Mouse (Mus musculus) MEL (cell line): ENCODE measurements around the gene Atp13a4. TPM values are rescaled to one million over a fixed set of nuclear protein-coding genes. Genes with fewer than 3 reads are reported as not detected.

Source experiments
- DNase-seq: peaks from one replicate; pipeline ENCODE4 v3.0.0; 2011; ENCODE audit warnings: low read depth, low spot score
- H3K27ac ChIP-seq: 2 replicates; pipeline ENCODE4 v1.5.1; 2012; ENCODE audit warnings: low read depth, mild to moderate bottlenecking, control low read depth, low read length, moderate library complexity; ENCODE audit not compliant: control insufficient read depth
- H3K27me3 ChIP-seq, 2 experiments: fragments of 150-350 bp in 1 of 2; sonication (generic) in 1 of 2; 2 replicates each; pipeline ENCODE4 v1.6.1; 2012; ENCODE audit warnings: low read length in 2 of 2, mild to moderate bottlenecking in 2 of 2, improper control_type of control experiment in 1 of 2, moderate library complexity in 1 of 2; ENCODE audit not compliant: insufficient read depth in 2 of 2, control insufficient read depth in 1 of 2
- H3K36me3 ChIP-seq, 2 experiments: 2 replicates each; pipeline ENCODE4 v1.6.1; 2012 to 2014; ENCODE audit warnings: low read length in 2 of 2, improper control_type of control experiment in 1 of 2, inconsistent platforms in 1 of 2, mild to moderate bottlenecking in 1 of 2; ENCODE audit not compliant: insufficient read depth in 2 of 2, control insufficient read depth in 1 of 2
- H3K4me1 ChIP-seq, 2 experiments: fragments of 150-350 bp in 1 of 2; sonication (generic) in 1 of 2; 2 replicates each; pipeline ENCODE4 v1.6.1; 2012; ENCODE audit warnings: low read length in 2 of 2, improper control_type of control experiment in 1 of 2, mild to moderate bottlenecking in 1 of 2; ENCODE audit not compliant: insufficient read depth in 2 of 2, control insufficient read depth in 1 of 2
- H3K4me3 ChIP-seq, 2 experiments: fragments of 150-350 bp in 1 of 2; sonication (generic) in 1 of 2; 2 replicates each; pipeline ENCODE4 v1.5.1; 2012; ENCODE audit warnings: low read depth in 2 of 2, low read length in 2 of 2, mild to moderate bottlenecking in 2 of 2, moderate library complexity in 2 of 2, control low read depth in 1 of 2, improper control_type of control experiment in 1 of 2; ENCODE audit not compliant: control insufficient read depth in 1 of 2, insufficient read depth in 1 of 2
- H3K79me2 ChIP-seq: 2 replicates; pipeline ENCODE4 v1.6.1; 2012; ENCODE audit warnings: mild to moderate bottlenecking, low read length, moderate library complexity; ENCODE audit not compliant: control insufficient read depth, poor library complexity, insufficient read depth
- H3K9ac ChIP-seq: 2 replicates; pipeline ENCODE4 v1.6.1; 2012; ENCODE audit warnings: low read depth, mild to moderate bottlenecking, control low read depth, low read length, moderate library complexity; ENCODE audit not compliant: control insufficient read depth, poor library complexity, severe bottlenecking
- H3K9me3 ChIP-seq: fragments of 150-350 bp; sonication (generic); replicated peaks from 2 replicates; pipeline ENCODE4 v1.6.1; 2012; ENCODE audit warnings: mild to moderate bottlenecking, low read length, improper control_type of control experiment, moderate library complexity; ENCODE audit not compliant: insufficient read depth
- CHD2 ChIP-seq: IDR thresholded peaks from 2 replicates; pipeline ENCODE4 v1.6.1; 2011; ENCODE audit warnings: low read length, improper control_type of control experiment
- E2F4 ChIP-seq: IDR thresholded peaks from 2 replicates; pipeline ENCODE4 v1.6.1; 2011; ENCODE audit warnings: low read depth, low read length, improper control_type of control experiment, borderline replicate concordance
- ELF1 ChIP-seq: IDR thresholded peaks from 2 replicates; pipeline ENCODE4 v1.6.1; 2014; ENCODE audit warnings: low read depth, mild to moderate bottlenecking, inconsistent platforms, low read length, improper control_type of control experiment, moderate library complexity
- EP300 ChIP-seq, 2 experiments: IDR thresholded peaks; 2 replicates each; pipeline ENCODE4 v1.6.1; 2011; ENCODE audit warnings: improper control_type of control experiment in 2 of 2, low read length in 2 of 2, low read depth in 1 of 2, mild to moderate bottlenecking in 1 of 2
- ETS1 ChIP-seq: IDR thresholded peaks from 2 replicates; pipeline ENCODE4 v1.6.1; 2012; ENCODE audit warnings: low read depth, mild to moderate bottlenecking, inconsistent platforms, low read length, improper control_type of control experiment, moderate library complexity
- GABPA ChIP-seq: IDR thresholded peaks from 2 replicates; pipeline ENCODE4 v1.6.1; 2012; ENCODE audit warnings: low read depth, mild to moderate bottlenecking, inconsistent platforms, low read length, improper control_type of control experiment, moderate library complexity
- GATA1 ChIP-seq: IDR thresholded peaks from 2 replicates; pipeline ENCODE4 v1.6.1; 2011; ENCODE audit warnings: low read depth, low read length, improper control_type of control experiment
- HCFC1 ChIP-seq: IDR thresholded peaks from 2 replicates; pipeline ENCODE4 v1.6.1; 2012; ENCODE audit warnings: low read depth, mild to moderate bottlenecking, inconsistent platforms, low read length, improper control_type of control experiment, moderate library complexity
- JUND ChIP-seq: IDR thresholded peaks from 2 replicates; pipeline ENCODE4 v1.6.1; 2011; ENCODE audit warnings: low read depth, mild to moderate bottlenecking, improper control_type of control experiment, low read length
- MAZ ChIP-seq: IDR thresholded peaks from 2 replicates; pipeline ENCODE4 v1.6.1; 2012; ENCODE audit warnings: low read depth, mild to moderate bottlenecking, inconsistent platforms, low read length, improper control_type of control experiment
- MXI1 ChIP-seq: IDR thresholded peaks from 2 replicates; pipeline ENCODE4 v1.6.1; 2011; ENCODE audit warnings: mild to moderate bottlenecking, low read depth, low read length, improper control_type of control experiment
- MYC ChIP-seq: IDR thresholded peaks from 2 replicates; pipeline ENCODE4 v1.6.1; 2011; ENCODE audit warnings: low read depth, mild to moderate bottlenecking, low read length, improper control_type of control experiment, moderate library complexity
- NELFE ChIP-seq: IDR thresholded peaks from 2 replicates; pipeline ENCODE4 v1.6.1; 2011; ENCODE audit warnings: low read depth, low read length, improper control_type of control experiment
- POLR2AphosphoS2 ChIP-seq: IDR thresholded peaks from 2 replicates; pipeline ENCODE4 v1.6.1; 2011; ENCODE audit warnings: low read length, improper control_type of control experiment
- POLR2AphosphoS5 ChIP-seq: IDR thresholded peaks from 2 replicates; pipeline ENCODE4 v1.6.1; 2012; ENCODE audit warnings: low read depth, borderline replicate concordance, mild to moderate bottlenecking, inconsistent platforms, low read length, moderate library complexity, mixed read lengths
- RAD21 ChIP-seq: IDR thresholded peaks from 2 replicates; pipeline ENCODE4 v1.6.1; 2011; ENCODE audit warnings: mild to moderate bottlenecking, low read depth, low read length, improper control_type of control experiment
- RCOR1 ChIP-seq: IDR thresholded peaks from 2 replicates; pipeline ENCODE4 v1.6.1; 2012; ENCODE audit warnings: low read depth, mild to moderate bottlenecking, inconsistent platforms, low read length, improper control_type of control experiment
- SIN3A ChIP-seq: IDR thresholded peaks from 2 replicates; pipeline ENCODE4 v1.6.1; 2012; ENCODE audit warnings: low read length, improper control_type of control experiment, inconsistent platforms
- SMC3 ChIP-seq: IDR thresholded peaks from 2 replicates; pipeline ENCODE4 v1.6.1; 2011; ENCODE audit warnings: low read depth, low read length, improper control_type of control experiment
- TBP ChIP-seq: IDR thresholded peaks from 2 replicates; pipeline ENCODE4 v1.8.0; 2011; ENCODE audit warnings: low read depth, low read length, improper control_type of control experiment
- TCF12 ChIP-seq: IDR thresholded peaks from 2 replicates; pipeline ENCODE4 v1.6.1; 2014; ENCODE audit warnings: low read depth, mild to moderate bottlenecking, inconsistent platforms, low read length, improper control_type of control experiment, moderate library complexity
- USF1 ChIP-seq: IDR thresholded peaks from 2 replicates; pipeline ENCODE4 v1.6.1; 2014; ENCODE audit warnings: low read depth, mild to moderate bottlenecking, inconsistent platforms, low read length, improper control_type of control experiment, moderate library complexity
- ZC3H11A ChIP-seq: IDR thresholded peaks from 2 replicates; pipeline ENCODE4 v1.6.1; 2012; ENCODE audit warnings: low read depth, mild to moderate bottlenecking, inconsistent platforms, low read length, improper control_type of control experiment
- ZKSCAN1 ChIP-seq: IDR thresholded peaks from 2 replicates; pipeline ENCODE4 v1.6.1; 2012; ENCODE audit warnings: low read depth, mild to moderate bottlenecking, inconsistent platforms, low read length, improper control_type of control experiment, moderate library complexity
- ZNF384 ChIP-seq: IDR thresholded peaks from 2 replicates; pipeline ENCODE4 v1.6.1; 2012; ENCODE audit warnings: low read depth, mild to moderate bottlenecking, inconsistent platforms, low read length, improper control_type of control experiment
- polyA plus RNA-seq, 2 experiments: library from polyadenylated mRNA; stranded (reverse) in 1 of 2; unstranded in 1 of 2; fragments of >175 nt in 1 of 2; fragments of >200 nt in 1 of 2; gene quantifications; 2 replicates each; pipeline versions ENCODE4 v1.2.1 to v1.2.4; 2012; ENCODE audit warnings: low replicate concordance in 2 of 2, low read depth in 1 of 2; ENCODE audit not compliant: insufficient read length in 2 of 2, insufficient read depth in 1 of 2, missing spikeins in 1 of 2
- total RNA-seq: library from RNA; depleted of rRNA; stranded (reverse); fragments of 300-350 nt; gene quantifications from 2 replicates; pipeline ENCODE4 v1.2.3, GENCODE M21; 2012

The Atp13a4 gene
- total and polyA plus RNA-seq, 3 experiments: not detected

- TF ChIP-seq ZKSCAN1 (no peak), HCFC1 (no peak), SIN3A (no peak), JUND (no peak), TBP (no peak), NELFE (no peak), GATA1 (peak; percentile 46; the same call in 1 of the 2 replicates), SMC3 (no peak), EP300 (IDR thresholded peaks at IDR 0.05; ENCODE audit: low read depth in 1 of 2, low read length in 2 of 2) (peak; percentile 57 to 59), GABPA (no peak), POLR2AphosphoS5 (no peak), ZNF384 (peak; percentile 80), MXI1 (no peak), RAD21 (no peak), ELF1 (no peak), RCOR1 (no peak), ETS1 (peak; percentile 52), USF1 (peak; percentile 42; the same call in 1 of the 2 replicates), TCF12 (peak; percentile 71), MAZ (no peak), POLR2AphosphoS2 (no peak), MYC (no peak), E2F4 (no peak)
These were observed 34.8 kb downstream of the Atp13a4 start (continued) for GRCm38 (mm10) chr16:29509881-29510280.

GRCm38 (mm10) chr16:29504671-29505070, 40.0 kb downstream of the Atp13a4 start:
- DNase-seq: no peak
- Histone ChIP-seq H3K27ac (no peak overlapping the region), H3K79me2 (no peaks in the 10 kb centered on the region), H3K9ac (no peak overlapping the region), H3K4me3 (no peak overlapping the region), H3K4me1 (no peaks in the 10 kb centered on the region), H3K36me3 (no peaks in the 10 kb centered on the region), H3K27me3 (no peaks in the 10 kb centered on the region), H3K9me3 (no peaks in the 10 kb centered on the region)
- TF ChIP-seq CHD2: no peak
- TF ChIP-seq MXI1: no peak
- no peak for TF ChIP-seq ZNF384
- TF ChIP-seq ZC3H11A: no peak
- TF ChIP-seq POLR2AphosphoS2: no peak
- no peak for TF ChIP-seq RAD21
- TF ChIP-seq ETS1: no peak
- no peak for TF ChIP-seq GABPA
- no peak for TF ChIP-seq E2F4
